Mouse (Mus musculus): Measurements from ENCODE around the gene Sorcs2. TPM values are rescaled to one million over a fixed set of nuclear protein-coding genes. Genes with fewer than 3 reads are reported as not detected.

The Sorcs2 gene
- polyA plus RNA-seq, 1 experiment from 2014 or later: 12.9 TPM

DNA sequence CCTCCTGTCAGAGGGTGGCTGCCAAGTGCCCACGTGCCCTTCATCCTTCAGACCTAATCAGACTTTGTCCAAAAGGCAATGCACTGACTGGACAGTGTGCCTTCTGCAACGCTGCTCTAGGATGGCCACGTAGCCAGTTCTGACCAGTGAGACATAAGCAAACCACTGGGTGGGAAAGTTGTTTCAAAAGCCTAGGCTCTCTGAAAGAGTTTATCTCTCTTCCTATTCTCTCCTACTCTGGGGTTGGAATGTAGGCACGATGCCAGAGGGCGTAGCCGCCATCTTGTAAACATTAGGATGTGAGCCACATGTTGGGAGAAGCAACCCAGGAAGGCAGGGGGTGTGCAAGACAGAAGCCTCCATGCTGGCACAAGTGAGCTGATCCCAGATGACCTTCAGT, 44.3 kb downstream of the Sorcs2 start:
- H3K9me3 ChIP-seq: no peaks in the 10 kb centered on the region
- peaks cover 5% of the 10 kb centered on the region for H3K4me1 ChIP-seq
- no peak overlapping the region for H3K27ac ChIP-seq
- 86% methylated on average over 6 of the region's 6 CpGs for WGBS
- no peaks in the 10 kb centered on the region for H3K27me3 ChIP-seq
- no peaks in the 10 kb centered on the region for H3K36me3 ChIP-seq
- no peak overlapping the region for H3K9ac ChIP-seq
- H3K4me3 ChIP-seq: no peak overlapping the region
- ATAC-seq (ENCODE audit: insufficient number of reproducible peaks, insufficient read depth, low FRiP score, low TSS enrichment): no peak
- no peak overlapping the region for H3K4me2 ChIP-seq (replicated peaks)

- no peak overlapping the region for H3K27ac ChIP-seq
- no peak overlapping the region for H3K4me3 ChIP-seq
- H3K9me3 ChIP-seq: no peaks in the 10 kb centered on the region
- no peaks in the 10 kb centered on the region for H3K27me3 ChIP-seq
- H3K4me1 ChIP-seq: peaks cover 5% of the 10 kb centered on the region
- H3K4me2 ChIP-seq (replicated peaks): no peak overlapping the region
- no peak overlapping the region for H3K9ac ChIP-seq
- 90% methylated on average over 2 of the region's 2 CpGs for WGBS
- no peak for ATAC-seq (ENCODE audit: insufficient number of reproducible peaks, insufficient read depth, low FRiP score, low TSS enrichment)
- H3K36me3 ChIP-seq: no peaks in the 10 kb centered on the region
Measured at GRCm38 (mm10) chr5:36353194-36353593, 44.7 kb downstream of the Sorcs2 start.

- Histone ChIP-seq H3K4me2 (replicated peaks) (no peak overlapping the region), H3K9me3 (no peaks in the 10 kb centered on the region), H3K4me1 (peaks cover 5% of the 10 kb centered on the region; the same call in 1 of the 2 replicates), H3K36me3 (no peaks in the 10 kb centered on the region), H3K27me3 (no peaks in the 10 kb centered on the region), H3K4me3 (no peak overlapping the region), H3K9ac (no peak overlapping the region), H3K27ac (no peak overlapping the region)
- ATAC-seq (ENCODE audit: insufficient number of reproducible peaks, insufficient read depth, low FRiP score, low TSS enrichment): no peak
- 86% methylated on average over 4 of the region's 4 CpGs for WGBS
Measured at GRCm38 (mm10) chr5:36346698-36347097, 51.2 kb downstream of the Sorcs2 start.

GRCm38 (mm10) chr5:36339283-36339682, 58.7 kb downstream of the Sorcs2 start:
- peaks cover 25% of the 10 kb centered on the region; the same call in 1 of the 2 replicates for H3K4me1 ChIP-seq
- H3K36me3 ChIP-seq: no peaks in the 10 kb centered on the region
- no peak overlapping the region for H3K9ac ChIP-seq
- no peaks in the 10 kb centered on the region for H3K9me3 ChIP-seq
- WGBS: 54% methylated on average over 3 of the region's 3 CpGs
- ATAC-seq (ENCODE audit: insufficient number of reproducible peaks, insufficient read depth, low FRiP score, low TSS enrichment): no peak
- peak overlapping the region; percentile 37; the same call in 1 of the 2 replicates for H3K27ac ChIP-seq
- no peaks in the 10 kb centered on the region for H3K27me3 ChIP-seq
- H3K4me3 ChIP-seq: no peak overlapping the region
- H3K4me2 ChIP-seq (replicated peaks): no peak overlapping the region

DNA sequence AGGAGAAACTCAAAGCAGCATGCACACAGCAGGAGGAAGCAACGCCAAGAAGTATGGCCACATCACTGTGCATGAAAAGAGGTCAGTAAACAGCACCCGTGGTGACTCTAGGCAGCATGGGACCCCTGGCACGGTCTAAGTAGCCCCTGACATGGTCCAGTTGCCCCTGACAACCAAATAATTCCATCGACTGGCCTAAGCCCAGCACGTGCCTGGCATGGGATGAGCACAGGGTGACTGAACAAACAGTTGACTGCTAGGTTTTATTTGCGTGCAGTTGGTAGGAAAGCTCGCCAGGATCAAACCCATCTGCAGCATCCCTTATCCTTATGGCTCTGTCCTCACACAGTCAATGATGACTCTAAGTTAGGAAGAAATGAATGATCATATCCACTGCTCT, 61.7 kb downstream of the Sorcs2 start:
- Histone ChIP-seq H3K4me2 (replicated peaks) (no peak overlapping the region), H3K4me3 (no peak overlapping the region), H3K27ac (no peak overlapping the region), H3K9ac (no peak overlapping the region), H3K27me3 (no peaks in the 10 kb centered on the region), H3K4me1 (peaks cover 20% of the 10 kb centered on the region; the same call in 1 of the 2 replicates), H3K36me3 (no peaks in the 10 kb centered on the region), H3K9me3 (no peaks in the 10 kb centered on the region)
- WGBS: 83% methylated on average over 7 of the region's 7 CpGs
- ATAC-seq (ENCODE audit: insufficient number of reproducible peaks, insufficient read depth, low FRiP score, low TSS enrichment): no peak

DNA sequence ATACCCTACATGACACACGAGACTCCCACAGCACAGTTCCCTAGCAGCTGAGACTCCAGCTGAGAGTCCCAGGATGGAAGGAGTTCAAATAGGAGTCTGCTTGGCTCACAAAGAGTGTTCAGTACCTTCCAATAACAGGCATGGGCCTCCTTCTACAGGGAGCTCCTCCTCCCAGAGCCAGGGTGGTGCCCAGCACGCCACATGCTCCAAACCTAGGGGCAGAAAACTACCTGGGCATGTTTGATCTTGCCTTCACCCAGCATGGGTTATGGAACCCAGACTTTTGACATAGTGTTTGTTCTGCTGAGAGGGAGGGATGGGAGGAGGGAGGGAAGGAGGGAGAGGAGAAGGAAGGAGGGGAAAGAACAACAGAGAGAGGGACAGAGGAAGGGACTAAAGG, 62.3 kb downstream of the Sorcs2 start:
- H3K36me3 ChIP-seq: no peaks in the 10 kb centered on the region
- WGBS: 67% methylated on average over 2 of the region's 2 CpGs
- H3K27me3 ChIP-seq: no peaks in the 10 kb centered on the region
- H3K4me2 ChIP-seq (replicated peaks): no peak overlapping the region
- H3K4me3 ChIP-seq: no peak overlapping the region
- H3K4me1 ChIP-seq: peaks cover 20% of the 10 kb centered on the region; the same call in 1 of the 2 replicates
- H3K9ac ChIP-seq: no peak overlapping the region
- no peak for ATAC-seq (ENCODE audit: insufficient number of reproducible peaks, insufficient read depth, low FRiP score, low TSS enrichment)
- no peak overlapping the region for H3K27ac ChIP-seq
- no peaks in the 10 kb centered on the region for H3K9me3 ChIP-seq

DNA sequence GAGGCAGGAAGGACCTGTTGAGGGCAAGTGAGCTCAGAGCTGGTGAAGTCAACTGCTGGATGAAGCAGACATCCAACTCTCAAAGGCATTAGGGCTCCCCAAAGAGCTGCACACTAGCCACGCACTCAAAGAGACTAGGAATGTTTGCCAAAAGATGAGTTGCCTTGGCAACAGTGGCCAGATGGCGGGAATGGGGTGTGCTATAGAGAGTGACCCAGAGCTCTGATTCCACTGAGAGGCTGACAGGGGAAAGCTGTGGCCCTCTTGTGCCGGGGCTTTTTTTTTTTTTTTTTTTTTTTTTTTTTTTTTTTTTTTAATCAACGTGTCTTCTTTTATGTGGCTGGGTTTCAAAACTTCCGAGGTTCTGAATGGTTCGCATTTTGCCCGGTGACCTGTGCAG, 63.7 kb downstream of the Sorcs2 start:
- Histone ChIP-seq H3K27me3 (no peaks in the 10 kb centered on the region), H3K9me3 (no peaks in the 10 kb centered on the region), H3K4me1 (0 out of 2 replicates have a peak, but pooled peaks cover 14% of the 10 kb centered on the region), H3K4me2 (replicated peaks) (no peak overlapping the region), H3K4me3 (no peak overlapping the region), H3K27ac (no peak overlapping the region), H3K9ac (no peak overlapping the region), H3K36me3 (no peaks in the 10 kb centered on the region)
- WGBS: 53% methylated on average over 7 of the region's 7 CpGs
- ATAC-seq (ENCODE audit: insufficient number of reproducible peaks, insufficient read depth, low FRiP score, low TSS enrichment): no peak

DNA sequence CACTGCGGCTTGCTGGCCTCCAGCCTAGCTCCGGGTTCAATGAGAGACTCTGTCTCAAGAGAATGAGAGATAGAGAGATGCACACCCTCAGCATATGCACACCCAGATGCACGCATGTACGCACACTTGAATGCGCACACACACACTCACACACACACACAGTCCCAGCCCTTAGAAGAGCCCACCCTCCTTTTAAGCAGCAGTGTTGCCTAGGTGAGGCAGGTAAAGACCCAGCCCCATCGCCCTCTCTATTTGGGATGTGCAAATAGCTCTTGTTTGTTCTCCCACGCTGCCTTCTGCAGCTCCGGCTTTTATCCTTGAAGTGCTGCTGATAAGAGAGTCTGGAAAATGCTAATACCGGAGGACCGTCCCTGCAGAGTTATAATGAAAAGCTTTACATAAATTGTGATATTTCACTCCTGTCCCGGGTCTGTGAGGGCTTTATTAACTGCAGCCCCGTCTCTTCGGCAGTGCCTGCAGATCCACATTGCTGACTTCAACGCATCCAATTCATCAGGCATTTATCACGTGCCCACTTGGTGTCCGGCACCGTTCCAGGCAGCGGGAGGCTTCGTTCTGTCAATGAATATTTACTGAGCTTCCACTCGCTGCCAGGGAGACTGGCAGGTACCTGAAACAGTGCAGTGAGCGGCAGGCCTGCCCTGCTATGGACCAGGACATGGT, 67.3 kb downstream of the Sorcs2 start:
- WGBS: 81% methylated on average over 21 of the region's 21 CpGs
- H3K9ac ChIP-seq: no peak overlapping the region
- no peak for ATAC-seq (ENCODE audit: insufficient number of reproducible peaks, insufficient read depth, low FRiP score, low TSS enrichment)
- H3K36me3 ChIP-seq: no peaks in the 10 kb centered on the region
- H3K9me3 ChIP-seq: no peaks in the 10 kb centered on the region
- H3K27ac ChIP-seq: no peak overlapping the region
- no peak overlapping the region for H3K4me3 ChIP-seq
- H3K4me2 ChIP-seq (replicated peaks): no peak overlapping the region
- no peaks in the 10 kb centered on the region for H3K27me3 ChIP-seq
- 0 out of 2 replicates have a peak, but pooled peaks cover 12% of the 10 kb centered on the region for H3K4me1 ChIP-seq

DNA sequence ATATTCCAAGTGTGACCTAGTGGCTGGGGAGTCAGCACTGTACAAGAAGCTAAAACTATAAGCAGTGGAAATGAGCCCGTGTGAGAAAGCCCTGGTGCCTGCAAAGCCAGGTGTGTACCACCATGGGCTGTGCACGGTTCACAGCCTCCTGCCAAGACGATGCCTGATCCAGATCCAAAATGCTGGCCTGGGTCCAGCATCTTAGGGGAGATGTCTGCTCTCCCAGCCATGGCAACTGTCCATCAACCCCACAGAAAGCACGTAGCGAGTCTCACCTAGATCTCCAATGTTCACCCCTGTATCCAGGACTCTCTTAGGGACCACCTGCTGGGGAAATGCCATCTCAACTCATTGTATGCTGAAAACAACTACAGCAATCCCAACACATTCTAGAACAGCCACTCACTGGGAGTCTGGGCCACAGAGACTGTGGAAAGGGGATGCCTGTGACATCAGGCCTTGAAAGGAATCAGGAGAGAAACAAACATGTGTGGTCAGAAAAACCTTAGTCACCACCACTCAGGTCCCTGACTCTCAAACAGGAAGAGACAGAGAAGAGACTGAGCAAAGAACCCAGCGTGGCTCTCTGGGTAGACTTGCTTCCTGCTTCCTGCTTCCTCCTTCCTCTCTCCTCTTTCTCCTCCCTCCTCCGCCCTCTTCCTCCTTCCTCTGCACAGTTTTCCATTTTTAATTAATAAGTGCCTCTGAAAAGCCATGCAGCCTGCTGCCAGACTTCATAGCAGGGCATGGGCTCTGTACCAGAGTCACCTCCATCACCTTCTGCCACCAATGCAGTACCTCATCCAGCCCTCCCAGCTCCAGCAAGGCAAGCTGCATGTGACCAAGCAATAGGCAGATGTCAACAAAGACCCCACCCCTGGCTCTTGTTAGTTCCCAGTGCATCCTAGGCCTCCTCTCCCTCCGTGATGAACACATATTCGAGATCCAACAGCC, 71.6 kb downstream of the Sorcs2 start:
- H3K27ac ChIP-seq: no peak overlapping the region
- H3K27me3 ChIP-seq: no peaks in the 10 kb centered on the region
- H3K4me2 ChIP-seq (replicated peaks): no peak overlapping the region
- H3K36me3 ChIP-seq: no peaks in the 10 kb centered on the region
- no peak overlapping the region for H3K4me3 ChIP-seq
- no peaks in the 10 kb centered on the region for H3K9me3 ChIP-seq
- 81% methylated on average over 9 of the region's 9 CpGs for WGBS
- peaks cover 23% of the 10 kb centered on the region for H3K4me1 ChIP-seq
- H3K9ac ChIP-seq: no peak overlapping the region
- no peak for ATAC-seq (ENCODE audit: insufficient number of reproducible peaks, insufficient read depth, low FRiP score, low TSS enrichment)

DNA sequence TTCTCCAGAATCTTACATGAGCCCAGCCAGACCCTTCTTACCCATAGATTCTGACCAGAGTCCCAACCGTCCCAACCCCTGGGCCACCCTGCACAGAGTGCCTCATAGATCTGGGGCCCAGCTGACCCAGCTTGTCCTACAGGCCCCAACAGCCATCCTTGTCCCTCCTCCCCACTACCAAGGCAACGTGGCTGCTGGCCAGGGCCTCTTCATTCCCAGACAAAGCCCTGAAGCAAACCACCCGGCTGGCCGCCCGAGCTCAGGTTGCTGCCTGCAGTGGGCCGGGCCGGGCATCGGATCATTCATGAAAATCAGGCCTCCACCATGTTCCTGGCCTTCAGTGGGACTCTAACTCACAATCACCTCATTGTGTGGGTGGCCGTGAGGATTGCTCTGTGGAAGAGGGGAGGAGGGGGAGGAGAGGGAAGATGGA, 73.8 kb downstream of the Sorcs2 start:
- Histone ChIP-seq H3K27me3 (no peaks in the 10 kb centered on the region), H3K4me3 (no peak overlapping the region), H3K4me1 (peaks cover 26% of the 10 kb centered on the region), H3K36me3 (no peaks in the 10 kb centered on the region), H3K9me3 (no peaks in the 10 kb centered on the region), H3K4me2 (replicated peaks) (no peak overlapping the region), H3K9ac (no peak overlapping the region), H3K27ac (peak overlapping the region; percentile 65)
- 0 out of 2 replicates have a peak, but pooled peaks have one; percentile 67 for ATAC-seq (ENCODE audit: insufficient number of reproducible peaks, insufficient read depth, low FRiP score, low TSS enrichment)
- WGBS: 29% methylated on average over 9 of the region's 9 CpGs

DNA sequence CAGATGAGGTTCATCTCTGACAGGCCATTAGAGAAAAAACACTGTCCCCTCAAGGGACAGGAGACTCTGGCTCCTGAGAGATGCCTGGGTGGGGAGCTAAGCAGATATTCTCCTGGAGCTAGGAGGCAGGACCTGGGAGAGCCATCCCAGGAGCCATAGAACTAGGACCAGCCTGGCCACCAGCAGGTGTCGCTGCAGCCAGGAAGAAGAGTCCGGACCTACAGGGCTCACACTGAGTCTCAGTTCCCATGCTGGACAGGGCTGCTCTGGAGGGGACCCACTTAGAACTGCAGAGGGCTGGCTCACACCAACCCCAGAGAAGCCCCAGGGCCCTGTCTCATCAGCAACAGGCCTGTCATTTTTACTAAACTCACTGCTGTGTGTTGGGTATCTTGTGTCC, 74.4 kb downstream of the Sorcs2 start:
- Histone ChIP-seq H3K27ac (peak overlapping the region; percentile 65), H3K27me3 (no peaks in the 10 kb centered on the region), H3K4me1 (peaks cover 26% of the 10 kb centered on the region), H3K9me3 (no peaks in the 10 kb centered on the region), H3K36me3 (no peaks in the 10 kb centered on the region), H3K4me3 (no peak overlapping the region), H3K4me2 (replicated peaks) (no peak overlapping the region), H3K9ac (no peak overlapping the region)
- ATAC-seq (ENCODE audit: insufficient number of reproducible peaks, insufficient read depth, low FRiP score, low TSS enrichment): peak; percentile 54; the same call in 1 of the 2 replicates
- 7% methylated on average over 2 of the region's 2 CpGs for WGBS

DNA sequence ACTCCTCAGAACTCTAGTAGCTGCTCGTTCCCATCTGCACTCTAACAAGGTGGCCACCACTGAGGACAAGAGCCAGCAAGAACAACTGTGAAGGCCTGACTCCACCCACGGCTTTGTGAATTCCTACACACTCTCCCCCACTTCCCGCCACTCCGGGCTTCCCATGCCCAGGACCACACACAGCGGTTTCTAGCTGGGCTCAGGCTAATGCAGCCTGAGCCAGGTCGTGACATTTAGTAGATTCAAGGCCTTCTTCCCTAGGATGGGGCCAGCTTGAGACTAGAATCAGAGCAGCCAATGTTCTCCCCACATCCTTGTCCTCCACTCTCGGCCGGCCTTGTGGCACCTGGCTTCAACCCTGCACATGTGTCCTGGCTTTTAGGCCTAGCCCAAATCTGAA, 76.4 kb downstream of the Sorcs2 start:
- no peak overlapping the region for H3K27ac ChIP-seq
- no peak overlapping the region for H3K4me2 ChIP-seq (replicated peaks)
- H3K9ac ChIP-seq: no peak overlapping the region
- H3K27me3 ChIP-seq: no peaks in the 10 kb centered on the region
- no peak for ATAC-seq (ENCODE audit: insufficient number of reproducible peaks, insufficient read depth, low FRiP score, low TSS enrichment)
- H3K36me3 ChIP-seq: no peaks in the 10 kb centered on the region
- WGBS: 41% methylated on average over 8 of the region's 8 CpGs
- peaks cover 26% of the 10 kb centered on the region for H3K4me1 ChIP-seq
- no peaks in the 10 kb centered on the region for H3K9me3 ChIP-seq
- H3K4me3 ChIP-seq: no peak overlapping the region
